Mouse (Mus musculus): ENCODE measurements at regions not wholly inside any gene's neighbourhood (a gene's known extent, or its start where the extent isn't known, plus 50 kb on each side); places are given as distances from the start of the nearest gene placed in this dataset.
"Not testable (repeated sequence)": the region's sequence is repeated elsewhere in the genome, so short reads cannot be mapped to it uniquely, and the experiment has no call there.

GRCm38 (mm10) chr8:31737314-31737713 is 1691.2 kb upstream of the 5930422O12Rik start:
- DNase-seq (ENCODE audit: low read depth, low spot score): not testable (repeated sequence)

- DNase-seq (ENCODE audit: low read depth, low spot score): no peak
These were observed 1681.7 kb upstream of the 5930422O12Rik start for GRCm38 (mm10) chr8:31746855-31747254.

GRCm38 (mm10) chr8:31749974-31750373 is 1678.5 kb upstream of the 5930422O12Rik start:
- DNase-seq (ENCODE audit: low read depth, low spot score): no peak

- no peak for DNase-seq (ENCODE audit: low read depth, low spot score)
These were observed 1677.9 kb upstream of the 5930422O12Rik start for GRCm38 (mm10) chr8:31750482-31751126.

- DNase-seq (ENCODE audit: low read depth, low spot score): no peak
These were observed 1672.8 kb upstream of the 5930422O12Rik start for GRCm38 (mm10) chr8:31755737-31756136.

GRCm38 (mm10) chr8:31762091-31762490 is 1666.4 kb upstream of the 5930422O12Rik start:
- DNase-seq (ENCODE audit: low read depth, low spot score): no peak

Measured in ZHBTc4 (cell line).